Mouse (Mus musculus): ENCODE results near the gene Prdm1.

The Prdm1 gene

DNA sequence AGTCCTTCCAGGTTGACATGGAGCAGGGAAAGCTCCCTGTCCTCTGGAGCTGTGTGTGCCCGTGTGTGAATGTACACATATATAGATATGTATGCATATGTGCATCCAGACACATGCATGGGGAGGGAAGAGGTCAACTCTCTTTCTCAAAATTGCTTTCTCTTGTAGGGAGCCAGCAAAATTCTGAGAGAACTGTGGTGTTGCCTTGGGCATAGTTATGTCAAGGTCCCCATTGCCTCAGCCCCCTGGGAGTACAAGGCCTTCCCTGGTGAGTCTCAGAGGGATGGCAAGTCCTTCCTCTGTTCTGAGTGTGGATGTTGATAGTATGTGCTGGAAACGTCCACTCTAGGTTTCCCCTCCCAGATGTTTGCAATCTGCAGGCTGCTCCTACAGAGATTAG is 109.4 kb downstream of the Prdm1 start:
- no peak for DNase-seq

DNA sequence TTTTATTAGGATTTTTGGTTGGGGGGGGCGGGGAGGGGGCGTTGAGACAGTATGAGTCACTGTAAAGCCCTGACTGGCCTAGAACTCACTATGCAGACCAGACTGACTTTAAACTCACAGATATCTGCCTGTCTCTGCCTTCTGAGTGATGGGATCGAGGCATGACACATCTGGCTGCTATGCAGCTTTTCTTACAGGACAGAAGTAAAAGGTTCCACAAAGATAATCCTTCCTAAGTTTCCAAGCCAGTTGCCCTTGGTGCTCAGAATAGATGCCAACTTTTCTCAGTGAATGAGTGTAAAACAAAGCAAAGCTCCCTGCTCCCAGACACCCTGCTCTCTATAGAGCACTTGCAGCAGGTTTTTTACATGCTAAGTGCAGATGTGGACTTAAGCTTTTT is 112.7 kb downstream of the Prdm1 start:
- no peak for DNase-seq

DNA sequence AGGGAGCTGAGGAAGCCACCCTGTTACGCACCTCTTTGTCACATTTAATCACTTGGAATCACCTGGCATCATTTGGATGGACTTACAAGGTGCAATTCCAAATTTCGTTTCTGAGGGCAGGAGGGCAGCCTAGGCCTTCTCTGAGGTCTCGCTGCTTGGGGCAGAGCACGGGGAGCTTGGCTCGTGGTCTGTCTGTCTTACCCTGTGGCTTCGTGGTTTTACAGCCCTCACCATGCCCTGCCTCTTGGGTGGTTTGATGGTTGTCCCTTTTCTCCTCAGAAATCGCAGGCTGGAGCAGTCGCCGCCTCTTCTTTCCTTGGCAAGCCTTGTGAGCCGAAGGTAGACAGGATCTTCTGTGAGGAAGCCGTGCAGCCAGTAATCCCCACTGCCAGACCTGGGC is 118.3 kb downstream of the Prdm1 start:
- DNase-seq = no peak

DNA sequence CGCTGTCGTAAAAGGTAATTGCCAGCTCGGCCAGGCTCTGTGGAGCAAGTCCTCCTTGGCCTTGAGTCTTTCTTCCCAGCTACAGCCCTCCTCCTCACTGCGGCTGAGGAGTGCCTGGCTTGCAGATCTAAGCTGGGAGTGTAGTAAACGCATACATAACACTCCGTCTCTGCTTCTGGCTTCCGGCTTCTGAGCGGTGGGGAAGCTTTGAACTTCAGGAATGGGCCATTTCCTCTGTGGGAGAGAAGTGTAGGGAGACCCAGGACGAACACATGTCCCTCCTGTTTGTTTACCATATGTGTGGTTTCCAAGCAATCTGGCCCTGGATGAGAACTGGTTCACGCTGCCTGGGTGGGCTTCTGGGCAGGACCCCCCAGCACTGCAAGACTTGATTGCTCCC is 119.2 kb downstream of the Prdm1 start:
- no peak for DNase-seq

DNA sequence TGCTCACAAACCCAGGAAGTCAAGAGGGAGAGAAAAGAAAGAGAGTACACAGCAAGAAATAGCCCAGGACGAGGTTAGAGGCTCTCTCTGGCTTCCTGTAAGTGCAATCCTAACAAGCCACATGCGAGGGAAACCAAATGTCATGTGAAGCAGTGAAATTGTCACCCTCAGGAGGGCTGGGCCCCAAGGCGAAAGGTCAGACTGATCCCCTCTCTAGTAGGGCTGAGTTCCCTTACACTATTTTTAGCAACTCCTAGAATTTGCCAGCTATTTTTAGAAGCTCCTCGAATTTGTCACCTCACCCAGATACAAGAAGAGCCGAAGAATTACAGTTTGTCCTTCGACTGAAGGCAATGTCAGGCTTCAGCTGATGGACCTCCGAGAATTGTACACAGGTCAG is 124.9 kb downstream of the Prdm1 start:
- no peak for DNase-seq

DNA sequence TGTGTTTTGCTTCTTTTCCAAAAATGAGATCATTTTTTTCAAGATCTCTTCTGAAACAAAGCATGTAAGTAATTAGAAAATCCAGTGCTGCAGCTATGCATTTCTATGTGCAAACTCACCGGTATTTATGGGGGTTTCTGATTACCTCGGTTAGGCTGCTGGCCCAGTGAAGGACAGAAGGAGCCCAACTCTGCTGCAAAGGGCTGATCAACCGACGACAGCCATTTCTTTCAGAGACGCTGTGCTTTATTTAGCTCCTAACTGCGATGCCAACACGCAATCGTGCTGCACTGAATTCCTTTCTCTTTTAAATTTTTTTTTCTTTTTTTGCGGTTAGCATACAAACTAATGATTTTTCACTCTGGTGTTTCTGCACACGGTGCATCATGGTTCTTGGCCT is 126.7 kb downstream of the Prdm1 start:
- no peak for DNase-seq

DNA sequence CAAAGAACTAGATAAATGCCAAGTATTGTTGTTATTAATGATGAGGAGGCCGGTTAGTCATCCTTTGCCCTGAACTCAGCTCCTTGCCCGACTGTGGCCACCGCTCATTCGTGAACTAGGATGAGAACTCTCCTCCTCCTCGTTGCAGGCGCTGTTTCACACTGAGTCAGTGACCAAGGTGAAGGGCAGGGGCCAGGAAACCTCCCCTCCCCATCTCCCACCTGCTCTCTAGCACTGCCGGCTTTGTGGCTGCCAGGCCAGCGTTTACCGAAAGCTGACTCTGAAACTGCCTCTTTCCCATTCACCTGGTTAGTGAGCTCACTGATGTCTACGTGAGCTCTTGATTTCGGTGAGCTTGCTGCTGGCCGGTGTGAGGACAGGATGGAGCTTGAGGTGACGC is 127.7 kb downstream of the Prdm1 start:
- no peak for DNase-seq

DNA sequence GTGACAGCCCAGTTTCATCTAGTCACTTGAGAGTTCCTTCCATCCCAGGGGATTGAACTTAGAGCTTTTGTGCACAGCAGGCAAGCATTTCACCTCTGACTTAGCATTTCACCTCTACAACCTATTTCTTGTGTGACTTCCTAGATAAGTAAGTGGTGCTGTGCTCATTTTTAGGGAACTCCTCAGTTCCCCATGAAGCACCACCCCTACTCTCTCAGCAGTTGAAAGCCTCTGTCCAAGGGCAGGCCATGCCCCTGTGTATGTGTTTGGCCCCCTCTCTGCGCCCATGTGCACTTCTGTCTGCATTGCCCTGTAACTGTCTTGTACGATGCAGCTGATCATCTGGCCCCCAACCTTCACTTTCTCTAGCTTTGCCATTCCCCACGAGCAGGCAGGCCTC is 128.2 kb downstream of the Prdm1 start:
- no peak for DNase-seq

DNA sequence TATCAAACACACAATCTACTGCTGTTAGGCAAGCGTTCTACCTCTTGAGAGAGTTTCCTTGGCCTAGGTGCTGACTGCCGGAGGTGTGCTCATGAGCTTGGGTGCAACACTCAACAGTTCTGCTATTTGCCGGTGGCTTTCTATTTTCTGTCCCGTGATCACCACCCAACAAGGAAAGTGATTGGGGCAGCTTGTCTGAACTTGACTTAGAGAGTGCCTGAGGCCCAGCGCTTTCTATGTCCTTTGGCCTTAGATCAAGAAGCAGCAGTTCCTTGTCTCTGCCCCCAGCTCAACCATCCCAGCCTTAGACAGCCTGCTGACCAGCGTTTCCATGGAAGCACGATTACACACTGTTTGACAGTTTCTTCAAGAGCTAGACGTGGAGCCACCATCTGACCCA is 135.4 kb downstream of the Prdm1 start:
- no peak for DNase-seq

DNA sequence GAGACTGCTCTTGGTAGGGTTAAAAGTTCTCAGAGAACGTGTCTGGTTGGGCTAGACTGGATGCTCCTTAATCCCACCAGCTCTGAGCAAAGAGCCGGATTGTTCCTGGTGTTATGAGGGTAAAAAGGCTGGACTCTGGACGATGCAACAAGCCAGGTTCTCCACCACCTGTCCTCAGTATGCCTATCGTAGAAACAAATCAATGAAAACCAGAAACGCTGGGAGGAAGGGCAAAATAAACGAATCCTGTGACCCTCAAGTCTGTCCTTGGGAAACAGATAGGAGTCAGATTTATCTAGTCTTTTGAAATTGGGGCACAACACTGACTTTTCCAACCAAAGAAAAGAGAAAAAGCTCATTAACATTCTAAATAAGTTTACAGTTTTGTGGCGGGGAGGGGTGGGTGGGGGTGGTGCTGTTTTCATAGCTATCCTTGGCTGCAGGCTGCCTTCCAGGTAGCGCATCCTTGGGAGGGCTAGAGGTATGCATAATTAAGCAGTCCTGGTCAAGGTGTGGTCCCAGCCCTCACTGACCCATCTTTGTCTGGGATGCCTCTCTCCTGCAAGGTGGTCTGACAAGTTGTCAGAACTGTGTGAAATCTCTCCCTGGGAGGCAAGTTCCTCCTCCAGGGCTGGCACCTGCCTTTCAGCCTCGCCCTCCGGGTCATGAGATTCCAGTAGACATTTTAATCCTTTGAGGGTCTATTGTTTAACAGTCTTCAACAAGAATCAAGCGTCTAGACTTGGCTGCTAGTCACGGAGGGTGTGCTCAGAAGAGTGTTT is 136.6 kb downstream of the Prdm1 start:
- no peak for DNase-seq

DNA sequence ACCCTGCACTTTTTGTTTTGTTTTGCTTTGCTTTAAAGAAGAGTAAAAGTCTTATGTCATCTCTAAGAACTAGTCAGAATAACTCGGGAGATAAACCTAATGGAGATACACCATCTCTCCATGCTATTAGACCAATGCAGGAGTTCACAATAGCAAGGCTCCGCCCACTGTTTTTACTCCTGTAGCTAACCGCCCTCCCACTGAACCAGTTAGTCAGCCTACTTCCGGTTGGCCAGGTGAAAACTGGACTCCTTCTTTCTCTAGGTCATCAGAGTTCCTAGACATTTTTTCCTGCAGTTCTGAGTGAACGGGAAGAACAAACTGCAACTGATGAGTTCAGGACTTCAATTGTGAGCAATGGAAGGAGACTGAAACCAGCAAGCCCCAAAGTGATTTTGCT is 138.0 kb downstream of the Prdm1 start:
- no peak for DNase-seq

DNA sequence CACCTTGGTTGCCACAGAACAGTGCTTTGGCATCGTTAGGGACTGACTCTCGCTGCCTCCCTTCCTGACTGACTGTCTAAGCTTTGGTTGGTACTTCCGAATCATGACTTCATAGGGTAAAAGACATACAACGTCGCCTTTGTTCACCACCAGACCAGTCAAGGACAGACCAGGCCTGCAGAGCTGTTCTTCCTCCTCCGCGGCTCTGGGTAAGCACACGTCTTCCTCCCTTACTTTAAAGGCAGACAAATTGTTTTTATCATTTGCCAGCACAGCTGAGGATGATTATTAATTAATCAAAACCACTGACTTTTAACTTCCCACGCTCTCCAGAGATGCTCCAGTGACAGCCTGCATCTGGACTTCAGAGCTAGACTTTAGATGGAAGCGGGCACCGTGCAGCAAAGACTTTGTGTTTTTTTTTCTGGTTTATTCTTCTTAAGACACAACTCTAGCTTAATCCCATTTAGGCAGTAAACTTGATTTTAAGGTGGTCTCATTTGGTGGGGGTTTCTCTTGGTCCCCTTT is 139.5 kb downstream of the Prdm1 start:
- no peak for DNase-seq

Measured in kidney, postnatal 36 days (tissue).